Mouse (Mus musculus): ENCODE measurements around the gene Fastkd1.

DNA sequence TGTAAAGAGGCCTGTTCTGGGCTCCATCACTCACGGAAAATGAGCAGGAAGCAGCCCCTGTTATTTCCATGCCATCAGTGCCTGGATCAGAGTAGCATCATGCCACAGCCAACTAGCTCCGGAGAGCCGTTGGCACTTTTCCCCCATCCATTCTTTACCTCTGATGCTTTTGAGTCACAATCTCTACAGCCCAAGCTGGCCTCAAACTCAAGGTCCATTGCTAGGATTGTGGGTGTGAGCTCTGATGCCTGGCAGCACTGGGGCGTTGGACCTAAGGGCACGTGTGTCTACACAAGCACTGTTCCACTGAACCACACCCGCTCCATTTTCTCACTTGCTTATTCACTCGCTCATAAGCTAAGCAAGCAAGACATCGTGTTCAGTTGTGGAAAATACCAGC is 12.9 kb downstream of the Fastkd1 start:
- TF ChIP-seq CTCF (IDR thresholded peaks at IDR 0.05; ENCODE audit: low read depth) (no peak), EP300 (IDR thresholded peaks at IDR 0.05; ENCODE audit: low read depth) (no peak)
